Comparison of ENCODE assay signal across 19 mouse cellular contexts in the genomic region with DNA sequence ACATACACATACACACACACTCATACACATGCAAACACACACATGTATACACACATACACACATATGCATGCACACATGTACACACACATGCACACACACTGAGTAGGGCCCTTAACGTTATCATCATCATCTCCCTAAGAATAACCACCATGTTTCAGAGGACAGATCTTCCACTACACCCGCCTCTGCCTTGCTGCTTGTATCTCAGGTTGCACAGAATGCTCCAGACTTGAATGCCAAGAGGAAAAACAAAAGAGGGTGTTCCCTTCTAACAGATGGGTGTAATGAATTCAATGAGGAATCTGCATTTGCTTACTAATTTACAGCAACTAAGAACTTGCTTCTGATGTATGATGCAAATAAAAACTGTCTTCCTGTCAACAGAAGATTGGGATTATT.
A peak's percentile ranks its signal among the peaks of the same experiment; 100 is the strongest.
DNase-seq lines count a peak whose midpoint lies in the region; ATAC-seq and TF ChIP-seq lines count a peak whose summit lies in the region.
"Had no signal": no experiment of that assay in that cellular context is flagged by ENCODE, and none has a peak within 500 bp of the region (broad histone marks: within the 10 kb centered on the region; RNA-seq: fewer than 3 reads in every experiment).

No protein-coding gene starts in this region.

- WGBS in forebrain, embryonic 16.5 days, result 60% methylated on average over 2 of the region's 2 CpGs
- 90% methylated on average over 2 of the region's 2 CpGs for WGBS in forebrain, embryonic 11.5 days

- TF ChIP-seq POLR2A in brain, embryonic 14.5 days (IDR thresholded peaks at IDR 0.05; ENCODE audit: borderline replicate concordance, extremely low read depth, insufficient read depth, insufficient read length, poor library complexity, severe bottlenecking), result no peak

- H3K4me3 ChIP-seq in forebrain, embryonic 16.5 days (replicated peaks; ENCODE audit: low read length), result no peak overlapping the region
- no peak overlapping the region for H3K4me3 ChIP-seq in forebrain, embryonic 11.5 days (ENCODE audit: low read depth, low read length)
- H3K4me3 ChIP-seq in layer of hippocampus, adult 2 months, result no peak overlapping the region
- H3K4me3 ChIP-seq: embryonic facial prominence, embryonic 12.5 days; heart, embryonic 15.5 days; hindbrain, embryonic 13.5 days had no signal

- H3K4me2 ChIP-seq in forebrain, embryonic 16.5 days (ENCODE audit: low read length), result no peak overlapping the region
- no peak overlapping the region for H3K4me2 ChIP-seq in forebrain, embryonic 11.5 days (ENCODE audit: low read depth, low read length, severe bottlenecking)
- H3K4me2 ChIP-seq: embryonic facial prominence, embryonic 12.5 days; heart, embryonic 11.5 days; heart, embryonic 15.5 days; hindbrain, embryonic 13.5 days had no signal

- TF ChIP-seq CTCF in layer of hippocampus, adult 2 months (conservative IDR thresholded peaks at IDR 0.05), result no peak
- TF ChIP-seq CTCF in brain, embryonic 14.5 days (IDR thresholded peaks at IDR 0.05; ENCODE audit: borderline replicate concordance, extremely low read depth, insufficient read depth, insufficient read length), result no peak

- no peaks in the 10 kb centered on the region for H3K27me3 ChIP-seq in forebrain, embryonic 16.5 days (replicated peaks; ENCODE audit: control insufficient read depth, insufficient read depth, low read length)
- H3K27me3 ChIP-seq in forebrain, embryonic 11.5 days (ENCODE audit: control insufficient read depth, insufficient read depth, low read length), result no peaks in the 10 kb centered on the region
- H3K27me3 ChIP-seq: embryonic facial prominence, embryonic 12.5 days; heart, embryonic 15.5 days; hindbrain, embryonic 13.5 days had no signal

- ATAC-seq in forebrain, embryonic 16.5 days, result peak; percentile 18; the same call in 1 of the 2 replicates
- ATAC-seq in forebrain, embryonic 11.5 days (replicated peaks; ENCODE audit: low FRiP score), result no peak
- ATAC-seq: hindbrain, postnatal 0 days had no signal

- no peaks in the 10 kb centered on the region for H3K36me3 ChIP-seq in forebrain, embryonic 16.5 days (ENCODE audit: control insufficient read depth, insufficient read depth)
- H3K36me3 ChIP-seq in forebrain, embryonic 11.5 days (ENCODE audit: control insufficient read depth, insufficient read depth, low read length), result no peaks in the 10 kb centered on the region
- H3K36me3 ChIP-seq: embryonic facial prominence, embryonic 12.5 days; heart, embryonic 15.5 days; hindbrain, embryonic 13.5 days had no signal

- H3K4me1 ChIP-seq in forebrain, embryonic 16.5 days (replicated peaks; ENCODE audit: control insufficient read depth, insufficient read depth, low read length), result peaks cover 14% of the 10 kb centered on the region
- H3K4me1 ChIP-seq in forebrain, embryonic 11.5 days (replicated peaks; ENCODE audit: control insufficient read depth, insufficient read depth, low read length), result no peaks in the 10 kb centered on the region

- H3K9ac ChIP-seq in forebrain, embryonic 16.5 days (replicated peaks; ENCODE audit: low read depth, low read length), result no peak overlapping the region
- H3K9ac ChIP-seq in forebrain, embryonic 11.5 days (ENCODE audit: low read length), result no peak overlapping the region
- H3K9ac ChIP-seq: embryonic facial prominence, embryonic 12.5 days; heart, embryonic 15.5 days; hindbrain, embryonic 13.5 days had no signal

- DNase-seq in forebrain, embryonic 11.5 days (ENCODE audit: low spot score), result no peak
- peak; percentile 34 to 46 for DNase-seq in layer of hippocampus, adult 2 months (ENCODE audit: low spot score in 2 of 2)
- no peak for DNase-seq in layer of hippocampus, adult 8-10 months (ENCODE audit: low spot score in 2 of 2)
- DNase-seq in brain, embryonic 14.5 days (ENCODE audit: low read depth), result peak; percentile 58
- DNase-seq in cerebellum, postnatal 36 days, result no peak
- DNase-seq: adrenal gland, adult 2 months; adrenal gland, postnatal 25 days; cerebellum, adult 11 months; cerebellum, adult 8-10 months; cerebellum, postnatal 14 days; gastrocnemius, postnatal 36 days; heart, adult 18-20 months; heart, postnatal 14 days had no signal

- H3K27ac ChIP-seq in forebrain, embryonic 16.5 days (ENCODE audit: low read length), result no peak overlapping the region
- no peak overlapping the region for H3K27ac ChIP-seq in forebrain, embryonic 11.5 days (ENCODE audit: low read depth, low read length)
- H3K27ac ChIP-seq in layer of hippocampus, adult 2 months, result peak overlapping the region; percentile 54; the same call in 1 of the 2 replicates
- H3K27ac ChIP-seq: embryonic facial prominence, embryonic 12.5 days; heart, embryonic 15.5 days; hindbrain, embryonic 13.5 days; hindbrain, postnatal 0 days had no signal

- no peaks in the 10 kb centered on the region for H3K9me3 ChIP-seq in forebrain, embryonic 16.5 days (ENCODE audit: control insufficient read depth, low read length)
- no peaks in the 10 kb centered on the region for H3K9me3 ChIP-seq in forebrain, embryonic 11.5 days (ENCODE audit: control insufficient read depth, low read length)
- H3K9me3 ChIP-seq: embryonic facial prominence, embryonic 12.5 days; heart, embryonic 15.5 days; hindbrain, embryonic 13.5 days had no signal

Comparison
In these comparisons a context has a peak if more than half of its experiments do, and no peak if none do; other contexts are left out.
1. DNase-seq: peak in layer of hippocampus, adult 2 months (2 of 2) and brain, embryonic 14.5 days (single experiment); none in forebrain, embryonic 11.5 days (single experiment), layer of hippocampus, adult 8-10 months (0 of 2) and cerebellum, postnatal 36 days (0 of 2).